Mouse (Mus musculus) G1E (cell line): ENCODE data around the gene Rps27rt.

Experiments
- CTCF ChIP-seq: IDR thresholded peaks from 2 replicates; pipeline ENCODE4 v1.5.1; 2012; ENCODE audit warnings: low read depth, low read length, inconsistent platforms, mixed read lengths
- GATA1 ChIP-seq: IDR thresholded peaks from 2 replicates; pipeline ENCODE4 v1.6.1; 2012; ENCODE audit warnings: borderline replicate concordance, low read length, inconsistent platforms, mixed read lengths
- POLR2AphosphoS5 ChIP-seq: IDR thresholded peaks from 2 replicates; pipeline ENCODE4 v1.6.1; 2012; ENCODE audit warnings: low read depth, low read length, inconsistent platforms; ENCODE audit not compliant: insufficient replicate concordance
- TAL1 ChIP-seq: conservative IDR thresholded peaks from 2 replicates; pipeline ENCODE4 v1.6.1; 2012; ENCODE audit warnings: low read depth, low read length, inconsistent platforms, mixed read lengths

- TF ChIP-seq TAL1 (no peak), GATA1 (no peak), POLR2AphosphoS5 (no peak), CTCF (no peak)
Observed at GRCm38 (mm10) chr9:114990421-114990820, 7.9 kb upstream of the Rps27rt start.
